In genomic region chr5:140082204-140082812, GRCm38 (mm10) we compare ENCODE assay signal across 9 mouse cellular contexts.
A peak's percentile ranks its signal among the peaks of the same experiment; 100 is the strongest.
DNase-seq lines count a peak whose midpoint lies in the region; ATAC-seq and TF ChIP-seq lines count a peak whose summit lies in the region.
"Had no signal": no experiment of that assay in that cellular context is flagged by ENCODE, and none has a peak within 500 bp of the region (broad histone marks: within the 10 kb centered on the region; RNA-seq: fewer than 3 reads in every experiment).

No protein-coding gene starts in this region.

- no peak overlapping the region for H3K9ac ChIP-seq in intestine, embryonic 15.5 days
- H3K9ac ChIP-seq in intestine, postnatal 0 days (ENCODE audit: low read depth, low read length), result no peak overlapping the region
- H3K9ac ChIP-seq in stomach, postnatal 0 days (ENCODE audit: low read length), result no peak overlapping the region
- H3K9ac ChIP-seq: liver, embryonic 14.5 days had no signal

- H3K36me3 ChIP-seq in intestine, embryonic 15.5 days, result no peaks in the 10 kb centered on the region; the same call in 1 of the 2 replicates
- H3K36me3 ChIP-seq in intestine, postnatal 0 days (ENCODE audit: control insufficient read depth, insufficient read depth), result no peaks in the 10 kb centered on the region; the same call in 1 of the 2 replicates
- 0 out of 2 replicates have a peak, but pooled peaks cover 5% of the 10 kb centered on the region for H3K36me3 ChIP-seq in stomach, postnatal 0 days (ENCODE audit: control insufficient read depth, insufficient read depth, low read length)

- ATAC-seq in intestine, embryonic 15.5 days, result peak; percentile 67; the same call in 1 of the 2 replicates
- no peak for ATAC-seq in intestine, postnatal 0 days
- peak; percentile 50; the same call in 1 of the 2 replicates for ATAC-seq in stomach, postnatal 0 days (ENCODE audit: low FRiP score, low TSS enrichment)

- WGBS in intestine, embryonic 15.5 days, result 36% methylated on average over 11 of the region's 11 CpGs
- WGBS in intestine, postnatal 0 days, result 53% methylated on average over 11 of the region's 11 CpGs
- 31% methylated on average over 10 of the region's 11 CpGs for WGBS in stomach, postnatal 0 days

- no peak overlapping the region for H3K27ac ChIP-seq in intestine, embryonic 15.5 days
- no peak overlapping the region for H3K27ac ChIP-seq in intestine, postnatal 0 days (ENCODE audit: low read depth, low read length)
- no peak overlapping the region; the same call in 1 of the 2 replicates for H3K27ac ChIP-seq in stomach, postnatal 0 days (replicated peaks)
- H3K27ac ChIP-seq: liver, embryonic 14.5 days had no signal

- H3K4me1 ChIP-seq in intestine, embryonic 15.5 days (replicated peaks), result no peaks in the 10 kb centered on the region
- no peaks in the 10 kb centered on the region for H3K4me1 ChIP-seq in intestine, postnatal 0 days (replicated peaks; ENCODE audit: control insufficient read depth, insufficient read depth, low read length)
- H3K4me1 ChIP-seq in stomach, postnatal 0 days (replicated peaks; ENCODE audit: control insufficient read depth, insufficient read depth), result no peaks in the 10 kb centered on the region

- no peaks in the 10 kb centered on the region for H3K27me3 ChIP-seq in intestine, embryonic 15.5 days (replicated peaks)
- no peaks in the 10 kb centered on the region for H3K27me3 ChIP-seq in intestine, postnatal 0 days (replicated peaks; ENCODE audit: control insufficient read depth, insufficient read depth, low read length)
- H3K27me3 ChIP-seq in stomach, postnatal 0 days (ENCODE audit: control insufficient read depth, insufficient read depth, low read length), result no peaks in the 10 kb centered on the region

- no peak for TF ChIP-seq EP300 in stomach, postnatal 0 days (optimal IDR thresholded peaks at IDR 0.05)

- H3K4me3 ChIP-seq in intestine, embryonic 15.5 days (replicated peaks), result no peak overlapping the region
- H3K4me3 ChIP-seq in intestine, postnatal 0 days (ENCODE audit: low read depth, low read length), result no peak overlapping the region
- no peak overlapping the region for H3K4me3 ChIP-seq in stomach, postnatal 0 days (ENCODE audit: low read depth, low read length)

- no peak for TF ChIP-seq CTCF in intestine, postnatal 0 days (IDR thresholded peaks at IDR 0.05; ENCODE audit: low read depth)
- no peak for TF ChIP-seq CTCF in stomach, postnatal 0 days (IDR thresholded peaks at IDR 0.05; ENCODE audit: low read depth)

- no peak overlapping the region for H3K4me2 ChIP-seq in intestine, embryonic 15.5 days (replicated peaks)
- H3K4me2 ChIP-seq in intestine, postnatal 0 days (replicated peaks; ENCODE audit: low read depth), result no peak overlapping the region
- no peak overlapping the region for H3K4me2 ChIP-seq in stomach, postnatal 0 days (replicated peaks; ENCODE audit: low read depth)

- peak; percentile 10 for DNase-seq in thymus, postnatal 14 days
- no peak for DNase-seq in thymus, postnatal 25 days
- peak; percentile 58 for DNase-seq in gastrocnemius, postnatal 25 days
- peak; percentile 32 for DNase-seq in stomach, postnatal 0 days (ENCODE audit: low spot score)
- no peak for DNase-seq in adrenal gland, adult (ENCODE audit: inconsistent age in 2 of 2, low spot score in 1 of 2)
- no peak for DNase-seq in ovary, postnatal 10 days (ENCODE audit: low spot score)

- no peaks in the 10 kb centered on the region for H3K9me3 ChIP-seq in intestine, embryonic 15.5 days
- H3K9me3 ChIP-seq in intestine, postnatal 0 days (ENCODE audit: control insufficient read depth), result no peaks in the 10 kb centered on the region
- H3K9me3 ChIP-seq in stomach, postnatal 0 days (ENCODE audit: control insufficient read depth, low read length), result no peaks in the 10 kb centered on the region

Comparison
In these comparisons a context has a peak if more than half of its experiments do, and no peak if none do; other contexts are left out.
1. DNase-seq: peak in thymus, postnatal 14 days (single experiment), gastrocnemius, postnatal 25 days (single experiment) and stomach, postnatal 0 days (single experiment); none in thymus, postnatal 25 days (single experiment), adrenal gland, adult (0 of 2) and ovary, postnatal 10 days (single experiment).